Mouse (Mus musculus) cerebellum, adult 2 months (tissue): ENCODE measurements around the gene Gm11239. TPM values are rescaled to one million over a fixed set of nuclear protein-coding genes. Genes with fewer than 3 reads are reported as not detected.
"Not testable (repeated sequence)": the region's sequence is repeated elsewhere in the genome, so short reads cannot be mapped to it uniquely, and the experiment has no call there.

Experiments used
- DNase-seq, 2 experiments: peaks; one replicate each; pipeline ENCODE4 v3.0.0; 2021
- H3K27ac ChIP-seq: fragments of 200-500 bp; 2 replicates; pipeline ENCODE4 v1.5.1; 2012; ENCODE audit warnings: low read length, control low read depth, inconsistent platforms; ENCODE audit not compliant: insufficient read depth
- H3K27me3 ChIP-seq: fragments of 200-500 bp; 2 replicates; pipeline ENCODE4 v1.6.1; 2012; ENCODE audit warnings: inconsistent platforms, mild to moderate bottlenecking, low read length, moderate library complexity; ENCODE audit not compliant: control insufficient read depth, insufficient read depth
- H3K4me1 ChIP-seq: fragments of 200-500 bp; 2 replicates; pipeline ENCODE4 v1.6.1; 2011; ENCODE audit warnings: low read length; ENCODE audit not compliant: control insufficient read depth, insufficient read depth
- H3K4me3 ChIP-seq: fragments of 200-500 bp; replicated peaks from 2 replicates; pipeline ENCODE3; 2011; ENCODE audit warnings: mild to moderate bottlenecking, low read depth, low read length, control low read depth; ENCODE audit not compliant: insufficient read depth
- CTCF ChIP-seq: fragments of 200-500 bp; IDR thresholded peaks from 2 replicates; pipeline ENCODE4 v1.5.1; 2011; ENCODE audit warnings: low read depth, mild to moderate bottlenecking, control low read depth, low read length, moderate library complexity, borderline replicate concordance; ENCODE audit not compliant: insufficient read depth
- POLR2A ChIP-seq: fragments of 200-500 bp; IDR thresholded peaks from 2 replicates; pipeline ENCODE4 v1.6.1; 2011; ENCODE audit warnings: low read length, control low read depth, borderline replicate concordance; ENCODE audit not compliant: insufficient read depth
- WGBS: fragments of 180-500 bp; shearing (Covaris S2); methylation state at CpG from one replicate; pipeline ENCODE4 v1.1.7; 2018; 5-methylcytosine and 5-hydroxymethylcytosine counted together
- polyA plus RNA-seq: library from polyadenylated mRNA; depleted of rRNA; stranded (reverse); fragments of >200 nt; gene quantifications from 2 replicates; pipeline ENCODE4 v1.2.3, GENCODE M21; 2012; rRNA removed

The Gm11239 gene
- polyA plus RNA-seq = not detected in 2 replicates

- H3K4me1 ChIP-seq, H3K27me3 ChIP-seq, H3K4me3 ChIP-seq, DNase-seq, H3K27ac ChIP-seq: not testable (repeated sequence)
- WGBS = no CpG with 5 or more reads among the region's 4 CpGs
Observed at GRCm38 (mm10) chr4:73668054-73668453, at the start of gene Gm11239. Gene Gm11239 (plus strand): TSS chr4:73668354.

- not testable (repeated sequence) for H3K27me3 ChIP-seq, H3K27ac ChIP-seq, DNase-seq, H3K4me3 ChIP-seq, H3K4me1 ChIP-seq
- no CpG with 5 or more reads among the region's 3 CpGs for WGBS
Observed at GRCm38 (mm10) chr4:73622684-73623083, 45.5 kb upstream of the Gm11239 start, which contains the start of gene Gm11237. Gene Gm11237 (plus strand): TSS chr4:73622984.

- not testable (repeated sequence) for H3K4me3 ChIP-seq, H3K27ac ChIP-seq, H3K27me3 ChIP-seq, DNase-seq, H3K4me1 ChIP-seq
- WGBS = no CpG with 5 or more reads among the region's 4 CpGs
Observed at GRCm38 (mm10) chr4:73637821-73638220, 30.3 kb upstream of the Gm11239 start, which contains the start of gene Gm11236. Gene Gm11236 (plus strand): TSS chr4:73638121.

- not testable (repeated sequence) for DNase-seq, H3K27ac ChIP-seq, H3K4me1 ChIP-seq, H3K4me3 ChIP-seq, H3K27me3 ChIP-seq
- 82% methylated on average over 4 of the region's 4 CpGs for WGBS
Observed at GRCm38 (mm10) chr4:73661864-73662263, 6.3 kb upstream of the Gm11239 start.

GRCm38 (mm10) chr4:73683216-73683615 is 15.1 kb downstream of the Gm11239 start, which contains the start of gene Gm428:
Gene Gm428 (plus strand): TSS chr4:73683516.
- H3K27me3 ChIP-seq, H3K4me1 ChIP-seq, H3K4me3 ChIP-seq, H3K27ac ChIP-seq, DNase-seq: not testable (repeated sequence)
- 96% methylated on average over 2 of the region's 4 CpGs for WGBS

- TF ChIP-seq POLR2A = no peak
- no peak for TF ChIP-seq CTCF
- Histone ChIP-seq H3K4me1 (no peaks in the 10 kb centered on the region), H3K27me3 (no peaks in the 10 kb centered on the region), H3K4me3 (no peak overlapping the region), H3K27ac (no peak overlapping the region)
- 96% methylated on average over 1 of the region's 1 CpGs for WGBS
- no peak for DNase-seq
Observed at GRCm38 (mm10) chr4:73718761-73719160, 50.6 kb downstream of the Gm11239 start.

GRCm38 (mm10) chr4:73719819-73720218 is 51.7 kb downstream of the Gm11239 start:
- H3K4me1 ChIP-seq = no peaks in the 10 kb centered on the region
- TF ChIP-seq CTCF = no peak
- no peak for TF ChIP-seq POLR2A
- H3K4me3 ChIP-seq = no peak overlapping the region
- DNase-seq = no peak
- H3K27me3 ChIP-seq = no peaks in the 10 kb centered on the region
- no peak overlapping the region for H3K27ac ChIP-seq

Other genes with a start within 250 kb of the Gm11239 start
- gene Gm11238, start 60.5 kb upstream of the Gm11239 start, polyA plus RNA-seq = not detected in 2 replicates
- not detected in 2 replicates for gene Gm11237, start 45.4 kb upstream of the Gm11239 start, polyA plus RNA-seq
- not detected in 2 replicates for gene Gm11236, start 30.2 kb upstream of the Gm11239 start, polyA plus RNA-seq
- gene Gm428, start 15.2 kb downstream of the Gm11239 start, polyA plus RNA-seq = not detected in 2 replicates
- gene Rasef, start 122.6 kb downstream of the Gm11239 start, polyA plus RNA-seq = 0.03 and 0.10 TPM in 2 replicates
- not detected in 2 replicates for gene Gm11758, start 207.9 kb downstream of the Gm11239 start, polyA plus RNA-seq
- gene Gm11757, start 222.8 kb downstream of the Gm11239 start, polyA plus RNA-seq = not detected in 2 replicates
- gene Gm13871, start 237.6 kb downstream of the Gm11239 start, polyA plus RNA-seq = not detected in 2 replicates